Mouse (Mus musculus) stomach, postnatal 0 days (tissue): ENCODE data around the gene Hinfp. TPM values are rescaled to one million over a fixed set of nuclear protein-coding genes. Genes with fewer than 3 reads are reported as not detected.
A peak's percentile ranks its signal among the peaks of the same experiment; 100 is the strongest.

Experiments used
- ATAC-seq: fragments of 200-750 bp; cut with Nextera tagmentation; 2 replicates; pipeline ENCODE4 v1.8.0; 2017; ENCODE audit not compliant: low FRiP score, low TSS enrichment
- DNase-seq: peaks from one replicate; pipeline ENCODE4 v3.0.0-alpha.2; 2016; ENCODE audit warnings: low spot score
- H3K27ac ChIP-seq: fragments of 300-500 bp; sonication (generic); replicated peaks from 2 replicates; pipeline ENCODE4 v1.5.1; 2014; ENCODE audit warnings: mild to moderate bottlenecking, control low read depth
- H3K27me3 ChIP-seq: fragments of 300-500 bp; sonication (generic); 2 replicates; pipeline ENCODE4 v1.6.1; 2014; ENCODE audit warnings: low read length; ENCODE audit not compliant: control insufficient read depth, insufficient read depth
- H3K36me3 ChIP-seq: fragments of 300-500 bp; sonication (generic); 2 replicates; pipeline ENCODE4 v1.6.1; 2014; ENCODE audit warnings: low read length, mixed read lengths; ENCODE audit not compliant: control insufficient read depth, insufficient read depth
- H3K4me1 ChIP-seq: fragments of 300-500 bp; sonication (generic); replicated peaks from 2 replicates; pipeline ENCODE4 v1.6.1; 2014; ENCODE audit warnings: antibody characterized with exemption; ENCODE audit not compliant: control insufficient read depth, insufficient read depth
- H3K4me2 ChIP-seq: fragments of 300-500 bp; sonication (generic); replicated peaks from 2 replicates; pipeline ENCODE4 v1.6.1; 2014; ENCODE audit warnings: low read depth, mild to moderate bottlenecking, control low read depth, moderate library complexity
- H3K4me3 ChIP-seq: fragments of 300-500 bp; sonication (generic); 2 replicates; pipeline ENCODE4 v1.5.1; 2014; ENCODE audit warnings: low read depth, low read length, control low read depth
- H3K9ac ChIP-seq: fragments of 300-500 bp; sonication (generic); 2 replicates; pipeline ENCODE4 v1.6.1; 2014; ENCODE audit warnings: mild to moderate bottlenecking, low read length, control low read depth, mixed read lengths
- H3K9me3 ChIP-seq: fragments of 300-500 bp; sonication (generic); 2 replicates; pipeline ENCODE4 v1.6.1; 2016; ENCODE audit warnings: low read length; ENCODE audit not compliant: control insufficient read depth
- CTCF ChIP-seq: IDR thresholded peaks from 2 replicates; pipeline ENCODE4 v1.5.1; 2016; ENCODE audit warnings: antibody characterized with exemption, low read depth, mild to moderate bottlenecking, moderate library complexity
- EP300 ChIP-seq: optimal IDR thresholded peaks from 2 replicates; pipeline ENCODE3; 2016; ENCODE audit warnings: antibody characterized with exemption
- WGBS: fragments of 180-500 bp; shearing (Covaris S2); extraction: QIAGEN DNeasy Blood & Tissue Kit; methylation state at CpG from one replicate; pipeline ENCODE4 v1.1.7; 2014; 5-methylcytosine and 5-hydroxymethylcytosine counted together
- polyA plus RNA-seq: library from polyadenylated mRNA; unstranded; fragments of >200 nt; fragmentation: Nextera tagmentation; extraction: Ambion mirVana; gene quantifications from 2 replicates; pipeline ENCODE4 v1.2.1, GENCODE M21; 2015

The Hinfp gene
- polyA plus RNA-seq, 1 experiment from 2014 or later: 8.9 TPM

- no peak for TF ChIP-seq EP300
- no peak overlapping the region for H3K4me2 ChIP-seq
- ATAC-seq (no peak), DNase-seq (no peak)
- no peaks in the 10 kb centered on the region for H3K4me1 ChIP-seq
- no peak overlapping the region for H3K9ac ChIP-seq
- H3K27ac ChIP-seq: no peak overlapping the region
- no peaks in the 10 kb centered on the region for H3K36me3 ChIP-seq
- H3K27me3 ChIP-seq: no peaks in the 10 kb centered on the region
- H3K4me3 ChIP-seq: no peak overlapping the region
- no peaks in the 10 kb centered on the region for H3K9me3 ChIP-seq
- 16% methylated on average over 5 of the region's 5 CpGs for WGBS
Observed at GRCm38 (mm10) chr9:44254508-44255135, 50.8 kb downstream of the Hinfp start.

GRCm38 (mm10) chr9:44253441-44253840 lies 52.0 kb downstream of the Hinfp start:
- H3K9me3 ChIP-seq: no peaks in the 10 kb centered on the region
- H3K27me3 ChIP-seq: no peaks in the 10 kb centered on the region
- H3K27ac ChIP-seq: no peak overlapping the region
- TF ChIP-seq EP300 (no peak), CTCF (no peak)
- H3K36me3 ChIP-seq: no peaks in the 10 kb centered on the region
- no peaks in the 10 kb centered on the region for H3K4me1 ChIP-seq
- H3K4me3 ChIP-seq: no peak overlapping the region
- 76% methylated on average over 6 of the region's 6 CpGs for WGBS
- no peak overlapping the region for H3K9ac ChIP-seq
- no peak for DNase-seq
- no peak overlapping the region for H3K4me2 ChIP-seq
- ATAC-seq: no peak

- Histone ChIP-seq H3K4me3 (no peak within 1 kb of the TSS), H3K27ac (no peak within 1 kb of the TSS), H3K9ac (no peak within 1 kb of the TSS), H3K4me1 (no peaks in the 10 kb centered on the region), H3K4me2 (no peak within 1 kb of the TSS), H3K9me3 (no peaks in the 10 kb centered on the region), H3K27me3 (no peaks in the 10 kb centered on the region), H3K36me3 (no peaks in the 10 kb centered on the region)
- no peak for ATAC-seq
- 78% methylated on average over 10 of the region's 10 CpGs for WGBS
- DNase-seq: no peak
- TF ChIP-seq CTCF (no peak), EP300 (no peak)
Observed at GRCm38 (mm10) chr9:44251314-44251713, 54.2 kb downstream of the Hinfp start, which contains the start of gene Pdzd3. Pdzd3 (minus strand) TSS chr9:44251471.

GRCm38 (mm10) chr9:44250445-44250844 lies 55.0 kb downstream of the Hinfp start:
- Histone ChIP-seq H3K4me2 (no peak overlapping the region), H3K36me3 (no peaks in the 10 kb centered on the region), H3K9ac (no peak overlapping the region), H3K27me3 (no peaks in the 10 kb centered on the region), H3K9me3 (no peaks in the 10 kb centered on the region), H3K4me3 (no peak overlapping the region), H3K4me1 (no peaks in the 10 kb centered on the region), H3K27ac (no peak overlapping the region)
- WGBS: 57% methylated on average over 4 of the region's 4 CpGs
- DNase-seq (no peak), ATAC-seq (no peak)
- no peak for TF ChIP-seq CTCF
- no peak for TF ChIP-seq EP300

- DNase-seq: peak; percentile 80
- H3K4me2 ChIP-seq: 0 out of 2 replicates have a peak overlapping the region, but pooled peaks have one; percentile 11
- no peaks in the 10 kb centered on the region for H3K27me3 ChIP-seq
Observed at GRCm38 (mm10) chr9:44249181-44250146, 56.0 kb downstream of the Hinfp start.

GRCm38 (mm10) chr9:44247907-44248306 lies 57.6 kb downstream of the Hinfp start:
- DNase-seq: no peak
- no peak for ATAC-seq
- H3K27ac ChIP-seq: no peak overlapping the region
- 66% methylated on average over 6 of the region's 6 CpGs for WGBS
- no peaks in the 10 kb centered on the region for H3K9me3 ChIP-seq
- H3K36me3 ChIP-seq: no peaks in the 10 kb centered on the region
- no peak overlapping the region for H3K4me2 ChIP-seq
- H3K4me3 ChIP-seq: no peak overlapping the region
- no peak for TF ChIP-seq EP300
- TF ChIP-seq CTCF: no peak
- H3K4me1 ChIP-seq: no peaks in the 10 kb centered on the region
- no peak overlapping the region for H3K9ac ChIP-seq
- H3K27me3 ChIP-seq: no peaks in the 10 kb centered on the region

More at GRCm38 (mm10) chr9:44249181-44250146, 56.0 kb downstream of the Hinfp start:
- no peaks in the 10 kb centered on the region for H3K36me3 ChIP-seq
- no peaks in the 10 kb centered on the region for H3K4me1 ChIP-seq
- ATAC-seq: peak; percentile 84
- WGBS: 44% methylated on average over 26 of the region's 26 CpGs
- no peak overlapping the region for H3K27ac ChIP-seq
- no peak overlapping the region for H3K9ac ChIP-seq
- H3K4me3 ChIP-seq: no peak overlapping the region
- no peak for TF ChIP-seq EP300
- TF ChIP-seq CTCF: peak; percentile 82
- no peaks in the 10 kb centered on the region for H3K9me3 ChIP-seq
